Mouse (Mus musculus) thymus, adult 2 months (tissue): ENCODE measurements around the gene Cptp. TPM values are rescaled to one million over a fixed set of nuclear protein-coding genes. Genes with fewer than 3 reads are reported as not detected.
A peak's percentile ranks its signal among the peaks of the same experiment; 100 is the strongest.

Experiments used
- DNase-seq: peaks from one replicate; pipeline ENCODE4 v3.0.0; 2021
- H3K27ac ChIP-seq: fragments of 200-500 bp; 2 replicates; pipeline ENCODE4 v1.5.1; 2012; ENCODE audit warnings: low read length, control low read depth; ENCODE audit not compliant: control insufficient read depth, insufficient read depth
- H3K27me3 ChIP-seq: fragments of 200-500 bp; 2 replicates; pipeline ENCODE4 v1.6.1; 2012; ENCODE audit warnings: mild to moderate bottlenecking, low read length, moderate library complexity, mixed read lengths; ENCODE audit not compliant: control insufficient read depth, insufficient read depth
- H3K36me3 ChIP-seq: fragments of 200-500 bp; 2 replicates; pipeline ENCODE4 v1.6.1; 2012; ENCODE audit warnings: mild to moderate bottlenecking, low read length, moderate library complexity; ENCODE audit not compliant: control insufficient read depth, insufficient read depth
- H3K4me1 ChIP-seq: fragments of 200-500 bp; replicated peaks from 2 replicates; pipeline ENCODE4 v1.6.1; 2012; ENCODE audit warnings: low read length; ENCODE audit not compliant: control insufficient read depth, insufficient read depth
- H3K4me3 ChIP-seq: fragments of 200-500 bp; 2 replicates; pipeline ENCODE4 v1.5.1; 2012; ENCODE audit warnings: mild to moderate bottlenecking, low read length, control low read depth, moderate library complexity; ENCODE audit not compliant: control insufficient read depth, insufficient read depth
- CTCF ChIP-seq: fragments of 200-500 bp; IDR thresholded peaks from 2 replicates; pipeline ENCODE4 v1.5.1; 2012; ENCODE audit warnings: mild to moderate bottlenecking, control low read depth, low read length, moderate library complexity, borderline replicate concordance; ENCODE audit not compliant: control insufficient read depth, poor library complexity, insufficient read depth; ENCODE audit errors: extremely low read depth
- POLR2A ChIP-seq: fragments of 200-500 bp; IDR thresholded peaks from 2 replicates; pipeline ENCODE4 v1.6.1; 2012; ENCODE audit warnings: mild to moderate bottlenecking, low read length, control low read depth, moderate library complexity; ENCODE audit not compliant: control insufficient read depth, poor library complexity, insufficient read depth; ENCODE audit errors: extremely low read depth
- WGBS: fragments of 180-500 bp; shearing (Covaris S2); methylation state at CpG from one replicate; pipeline ENCODE4 v1.1.7; 2018; 5-methylcytosine and 5-hydroxymethylcytosine counted together
- polyA plus RNA-seq: library from polyadenylated mRNA; depleted of rRNA; stranded (reverse); fragments of >200 nt; gene quantifications from 2 replicates; pipeline ENCODE4 v1.2.3, GENCODE M21; 2012

Gene Cptp
- polyA plus RNA-seq, 1 experiment = 32.2 TPM

GRCm38 (mm10) chr4:155891551-155892001, 22.3 kb upstream of the Cptp start, which contains the start of the genes Pusl1 and Acap3:
Pusl1 (minus strand) TSS chr4:155891781.
Acap3 (plus strand) TSS chr4:155891822.
- WGBS = under 1% methylated on average over 52 of the region's 52 CpGs
- Histone ChIP-seq H3K4me1 (peaks cover 32% of the 10 kb centered on the region), H3K4me3 (peak within 1 kb of the TSS; percentile 69), H3K27ac (peak within 1 kb of the TSS; percentile 84), H3K36me3 (peaks cover 19% of the 10 kb centered on the region), H3K27me3 (no peaks in the 10 kb centered on the region)
- TF ChIP-seq CTCF (0 out of 2 replicates have a peak, but pooled peaks have one; percentile 7), POLR2A (no peak)
- peak; percentile 97 for DNase-seq

GRCm38 (mm10) chr4:155891011-155891471, 21.8 kb upstream of the Cptp start:
- no peak for DNase-seq
- Histone ChIP-seq H3K4me3 (peak overlapping the region; percentile 69), H3K27me3 (no peaks in the 10 kb centered on the region), H3K4me1 (peaks cover 32% of the 10 kb centered on the region), H3K36me3 (peaks cover 24% of the 10 kb centered on the region), H3K27ac (no peak overlapping the region)
- WGBS = under 1% methylated on average over 34 of the region's 34 CpGs
- TF ChIP-seq CTCF (no peak), POLR2A (no peak)

- TF ChIP-seq POLR2A = no peak
- TF ChIP-seq CTCF = no peak
- WGBS = 86% methylated on average over 5 of the region's 5 CpGs
- H3K36me3 ChIP-seq = peaks cover 35% of the 10 kb centered on the region
- DNase-seq = no peak
- peaks cover 26% of the 10 kb centered on the region for H3K4me1 ChIP-seq
- no peaks in the 10 kb centered on the region for H3K27me3 ChIP-seq
- no peak overlapping the region for H3K27ac ChIP-seq
- no peak overlapping the region for H3K4me3 ChIP-seq
These were observed 20.1 kb upstream of the Cptp start for GRCm38 (mm10) chr4:155889316-155889715.

GRCm38 (mm10) chr4:155888181-155888580, 18.9 kb upstream of the Cptp start:
- no peak overlapping the region for H3K4me3 ChIP-seq
- TF ChIP-seq CTCF (no peak), POLR2A (no peak)

GRCm38 (mm10) chr4:155887674-155888073, 18.4 kb upstream of the Cptp start:
- Histone ChIP-seq H3K27ac (no peak overlapping the region), H3K36me3 (peaks cover 40% of the 10 kb centered on the region), H3K4me3 (no peak overlapping the region), H3K27me3 (no peaks in the 10 kb centered on the region), H3K4me1 (peaks cover 11% of the 10 kb centered on the region)
- no peak for TF ChIP-seq POLR2A
- no peak for TF ChIP-seq CTCF
- DNase-seq = no peak
- WGBS = 98% methylated on average over 10 of the region's 10 CpGs

More at GRCm38 (mm10) chr4:155888181-155888580, 18.9 kb upstream of the Cptp start:
- no peak for DNase-seq
- peaks cover 15% of the 10 kb centered on the region for H3K4me1 ChIP-seq
- H3K27me3 ChIP-seq = no peaks in the 10 kb centered on the region
- H3K27ac ChIP-seq = no peak overlapping the region
- over 99% methylated on average over 9 of the region's 9 CpGs for WGBS
- peaks cover 40% of the 10 kb centered on the region for H3K36me3 ChIP-seq

GRCm38 (mm10) chr4:155886330-155886729, 17.1 kb upstream of the Cptp start:
- Histone ChIP-seq H3K27ac (no peak overlapping the region), H3K36me3 (peaks cover 40% of the 10 kb centered on the region), H3K27me3 (no peaks in the 10 kb centered on the region), H3K4me1 (peaks cover 7% of the 10 kb centered on the region), H3K4me3 (no peak overlapping the region)
- DNase-seq = no peak
- 98% methylated on average over 5 of the region's 5 CpGs for WGBS
- no peak for TF ChIP-seq CTCF
- no peak for TF ChIP-seq POLR2A

GRCm38 (mm10) chr4:155883587-155883986, 14.3 kb upstream of the Cptp start:
- Histone ChIP-seq H3K36me3 (peaks cover 42% of the 10 kb centered on the region), H3K4me1 (no peaks in the 10 kb centered on the region), H3K27ac (no peak overlapping the region), H3K27me3 (no peaks in the 10 kb centered on the region), H3K4me3 (no peak overlapping the region)
- no peak for DNase-seq
- TF ChIP-seq CTCF (no peak), POLR2A (no peak)
- WGBS = 93% methylated on average over 3 of the region's 3 CpGs

- TF ChIP-seq POLR2A (no peak), CTCF (no peak)
- 96% methylated on average over 7 of the region's 7 CpGs for WGBS
- Histone ChIP-seq H3K36me3 (peaks cover 33% of the 10 kb centered on the region), H3K27me3 (no peaks in the 10 kb centered on the region), H3K27ac (no peak overlapping the region), H3K4me3 (no peak overlapping the region), H3K4me1 (peaks cover 13% of the 10 kb centered on the region)
- no peak for DNase-seq
These were observed 2.2 kb upstream of the Cptp start for GRCm38 (mm10) chr4:155871404-155871803.
